Mouse (Mus musculus) ES-CJ7 (cell line): ENCODE measurements around the gene Srsf1.

Experiments
- DNase-seq: peaks from one replicate; pipeline ENCODE4 v3.0.0; 2011; ENCODE audit warnings: low read depth, low spot score

The Srsf1 gene

GRCm38 (mm10) chr11:88071113-88071512, 23.9 kb downstream of the Srsf1 start:
- no peak for DNase-seq

DNA sequence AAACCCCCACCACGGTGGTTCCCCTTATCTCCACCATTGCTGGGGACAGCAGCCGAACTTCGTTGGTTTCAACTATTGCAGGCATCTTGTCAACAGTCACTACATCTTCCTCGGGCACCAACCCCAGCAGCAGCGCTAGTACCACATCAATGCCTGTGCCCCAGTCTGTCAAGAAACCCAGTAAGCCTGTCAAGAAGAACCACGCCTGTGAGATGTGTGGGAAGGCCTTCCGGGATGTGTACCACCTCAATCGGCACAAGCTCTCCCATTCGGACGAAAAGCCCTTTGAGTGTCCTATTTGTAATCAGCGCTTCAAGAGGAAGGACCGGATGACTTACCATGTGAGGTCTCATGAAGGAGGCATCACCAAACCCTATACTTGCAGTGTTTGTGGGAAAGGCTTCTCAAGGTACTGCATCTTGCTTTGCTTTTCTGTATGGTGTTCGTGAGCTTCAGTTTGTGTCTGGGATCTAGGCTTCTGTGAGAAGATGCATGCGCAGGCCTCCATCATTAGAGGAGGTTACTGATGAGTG, 26.2 kb downstream of the Srsf1 start:
- DNase-seq, result no peak

DNA sequence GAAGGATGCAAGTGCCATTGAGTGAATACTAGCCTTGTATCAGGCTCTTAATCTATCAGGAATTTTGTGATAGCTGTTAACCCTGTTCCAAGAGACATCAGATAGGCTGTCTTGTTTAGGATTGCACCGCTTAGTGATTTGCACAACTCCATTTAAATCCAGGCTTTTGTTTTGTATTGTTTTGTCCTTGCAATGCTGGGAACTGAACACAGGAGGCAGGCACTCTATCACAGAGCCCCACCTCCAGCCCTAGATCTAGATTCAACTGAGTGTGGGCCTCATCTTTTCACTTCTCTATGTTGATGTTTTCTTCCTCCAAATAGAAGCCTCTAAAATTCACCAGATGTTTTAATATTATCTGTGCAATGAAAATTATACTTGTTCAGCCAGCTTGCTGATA, 28.5 kb downstream of the Srsf1 start:
- peak; percentile 61 for DNase-seq

GRCm38 (mm10) chr11:88076394-88076793, 29.2 kb downstream of the Srsf1 start:
- DNase-seq, result no peak

GRCm38 (mm10) chr11:88083699-88084098, 36.5 kb downstream of the Srsf1 start:
- no peak for DNase-seq

GRCm38 (mm10) chr11:88086737-88087627, 39.8 kb downstream of the Srsf1 start:
- peak; percentile 97 for DNase-seq

- no peak for DNase-seq
Measured at GRCm38 (mm10) chr11:88089150-88089549, 42.0 kb downstream of the Srsf1 start.

DNA sequence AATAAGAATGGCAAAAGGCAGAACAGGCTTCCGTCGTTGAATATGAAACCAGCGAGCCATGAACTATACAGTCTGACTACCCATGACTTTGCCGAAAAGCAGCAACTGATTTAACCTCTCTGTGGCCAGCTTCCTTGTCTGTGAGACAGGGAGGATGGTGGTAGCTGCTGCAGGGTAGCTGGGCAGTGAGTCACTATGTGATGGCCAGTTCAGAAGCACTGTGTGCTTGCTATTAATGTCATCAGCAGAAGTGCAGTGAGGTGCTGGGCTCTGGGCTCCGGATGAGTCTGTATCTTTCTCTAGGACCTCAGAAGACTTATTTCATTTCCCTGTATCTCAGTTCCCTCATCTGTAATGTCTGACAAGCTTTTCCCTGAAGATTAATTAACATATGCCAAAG, 43.1 kb downstream of the Srsf1 start:
- no peak for DNase-seq

GRCm38 (mm10) chr11:88091949-88092348, 44.8 kb downstream of the Srsf1 start:
- DNase-seq, result no peak

DNA sequence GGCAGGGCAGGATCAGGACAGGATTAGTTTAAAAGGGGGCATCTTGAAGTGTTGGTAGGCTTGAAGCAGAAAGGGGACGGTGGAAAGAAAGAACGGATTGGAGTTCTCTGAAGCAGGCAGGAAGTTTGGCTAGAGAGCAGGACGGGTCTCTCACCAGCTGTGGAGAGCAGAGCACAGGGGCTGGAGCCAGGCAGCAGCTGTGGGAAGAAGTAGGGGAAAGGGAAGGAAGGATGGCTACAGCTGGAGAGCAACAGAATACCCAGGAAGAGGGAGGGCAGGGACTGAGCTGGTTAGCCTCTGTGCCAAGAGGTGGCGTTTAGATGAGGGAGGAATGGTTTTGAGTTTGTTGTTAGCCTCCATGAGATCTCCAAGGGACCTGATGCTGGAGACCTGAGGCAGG, 50.0 kb downstream of the Srsf1 start:
- DNase-seq, result no peak

GRCm38 (mm10) chr11:88098021-88098729, 51.0 kb downstream of the Srsf1 start, which contains the start of gene Cuedc1:
Gene Cuedc1 (plus strand): TSS chr11:88098058.
- no peak for DNase-seq

GRCm38 (mm10) chr11:88098787-88099598, 51.8 kb downstream of the Srsf1 start:
- peak; percentile 47 for DNase-seq

GRCm38 (mm10) chr11:88099599-88100023, 52.4 kb downstream of the Srsf1 start:
- DNase-seq, result peak; percentile 73

- no peak for DNase-seq
Measured at GRCm38 (mm10) chr11:88100170-88100569, 53.0 kb downstream of the Srsf1 start.
